Mouse (Mus musculus) layer of hippocampus, postnatal 36 days (tissue): ENCODE measurements around the gene Zkscan16. TPM values are rescaled to one million over a fixed set of nuclear protein-coding genes. Genes with fewer than 3 reads are reported as not detected.
A peak's percentile ranks its signal among the peaks of the same experiment; 100 is the strongest.

Experiments
- DNase-seq, 2 experiments: peaks; one replicate each; pipeline ENCODE4 v3.0.0; 2022
- total RNA-seq, 2 experiments: library from RNA; stranded (reverse); gene quantifications; 2 replicates each; pipeline ENCODE4 v1.2.3; 2021

Gene Zkscan16
- 10 to 100 TPM; 43.7 to 45.2 TPM for total RNA-seq

- DNase-seq, result peak; percentile 89 to 90
Observed at GRCm38 (mm10) chr4:58943420-58944205, at the start of gene Zkscan16. TSS of gene Zkscan16 (plus strand) at chr4:58943628.

DNA sequence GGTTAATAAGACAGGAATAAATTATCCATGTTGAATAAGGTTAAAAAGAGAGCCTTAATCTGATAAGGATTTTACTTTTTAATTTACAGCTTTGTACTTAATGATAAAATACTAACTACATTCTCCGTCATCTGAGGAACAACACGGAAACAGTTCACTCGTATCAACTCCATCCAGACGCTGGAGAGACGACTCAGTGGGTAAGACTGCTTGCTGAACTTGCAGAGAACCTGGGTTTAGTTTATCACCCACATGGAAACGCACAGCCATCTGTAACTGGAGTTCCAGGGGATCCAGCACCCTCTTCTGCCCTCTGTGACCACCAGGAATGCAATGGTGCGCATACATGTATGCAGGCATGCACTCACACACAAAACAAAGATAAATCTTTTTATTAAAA lies 49.0 kb upstream of the Zkscan16 start:
- no peak for DNase-seq

DNA sequence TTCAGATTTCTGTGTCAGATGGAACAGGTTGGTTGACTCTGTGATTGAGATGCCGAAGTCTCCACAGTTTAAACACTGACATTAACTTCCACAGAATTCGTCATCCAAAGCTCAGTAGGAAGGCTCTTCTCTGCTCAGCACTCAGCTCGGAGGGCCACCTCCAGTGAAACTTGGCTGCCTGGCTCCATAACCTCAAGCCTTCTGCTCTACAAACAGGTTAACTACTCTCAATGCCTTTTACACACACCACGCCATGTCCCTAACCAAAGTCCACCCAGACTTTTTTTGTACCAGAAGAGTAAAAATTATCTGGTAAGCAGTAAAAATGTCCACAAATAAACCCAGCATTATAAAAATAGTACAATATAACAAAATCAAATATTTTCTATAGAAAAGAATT lies 46.0 kb upstream of the Zkscan16 start:
- no peak for DNase-seq

DNA sequence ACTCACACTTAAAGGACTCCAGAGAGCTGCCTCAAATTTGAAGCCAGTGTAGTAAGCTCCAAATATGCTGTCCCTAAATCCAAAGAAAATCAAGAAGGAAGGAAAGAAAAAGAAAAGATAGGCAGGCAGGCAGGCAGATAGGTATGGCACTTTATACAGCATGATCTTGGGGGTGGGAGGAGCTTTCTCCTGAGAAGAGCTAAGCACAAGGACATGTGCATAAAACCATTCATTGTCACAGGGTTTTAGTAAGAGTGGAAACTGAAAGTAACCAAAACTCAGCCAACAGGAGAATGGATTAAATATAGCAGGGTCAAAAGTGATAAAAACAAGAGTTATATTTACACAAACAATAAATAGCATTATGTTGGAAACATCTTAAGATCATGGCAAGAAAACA lies 45.1 kb upstream of the Zkscan16 start:
- DNase-seq, result no peak

DNA sequence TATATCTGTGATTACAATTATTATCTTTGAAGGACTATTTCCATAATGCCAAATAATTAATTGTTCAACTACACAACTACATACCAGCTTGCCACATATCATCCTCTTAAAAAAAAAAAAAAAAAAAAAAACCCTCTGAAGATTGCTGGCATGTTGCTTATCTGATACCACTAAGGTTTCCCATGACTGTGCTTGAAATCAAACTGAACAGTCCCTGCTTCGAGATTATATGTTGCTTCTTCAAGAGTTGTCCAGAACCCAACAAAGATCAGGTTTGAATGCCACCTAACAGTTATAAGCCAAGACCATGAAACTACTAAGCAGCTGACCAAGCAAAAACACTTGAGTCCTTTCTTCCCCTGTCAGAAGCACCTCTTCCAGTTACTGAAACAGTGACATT lies 36.0 kb upstream of the Zkscan16 start:
- DNase-seq, result no peak

DNA sequence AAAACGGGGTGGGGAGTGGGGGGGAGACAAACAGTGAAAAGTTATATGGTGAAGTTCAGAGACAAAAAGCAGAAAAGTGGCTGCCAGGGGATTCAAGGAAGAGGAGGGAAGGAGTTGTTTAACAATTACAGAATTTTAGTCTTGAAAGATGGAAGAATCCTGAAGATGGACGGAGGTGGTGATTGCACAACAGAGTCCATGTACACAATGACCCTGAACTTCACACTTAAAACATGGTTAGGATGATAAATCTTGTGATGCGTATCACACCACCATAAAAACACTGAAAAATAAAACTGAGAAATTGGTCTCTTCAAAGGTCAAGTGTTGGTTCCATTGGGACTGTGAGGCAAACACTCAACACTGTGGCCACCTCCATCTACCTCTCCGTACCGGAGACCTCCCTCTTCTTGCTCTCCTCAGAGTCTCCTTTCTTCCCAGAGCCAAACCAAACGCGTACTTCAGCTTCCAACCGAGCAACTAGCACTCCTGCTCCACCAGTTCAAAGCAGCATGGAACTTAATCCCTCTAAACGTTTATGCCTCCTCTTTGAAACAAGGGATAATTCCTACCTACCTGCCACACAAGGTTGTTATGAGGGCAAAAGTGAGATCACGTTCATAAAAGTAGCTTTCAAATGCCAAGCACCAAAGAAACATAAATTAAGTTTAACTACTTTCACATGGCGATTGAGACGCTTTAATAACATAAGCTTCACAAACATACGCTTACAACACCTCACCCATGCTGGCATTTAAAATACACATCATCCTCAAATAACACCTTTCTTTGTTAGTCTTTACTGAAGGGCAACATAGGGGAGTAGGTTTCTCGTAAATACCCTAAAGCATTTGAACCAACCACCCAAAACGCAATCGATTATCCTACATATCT lies 33.0 kb upstream of the Zkscan16 start:
- DNase-seq, result no peak

- DNase-seq, result peak; percentile 64 to 68
Observed at GRCm38 (mm10) chr4:58911069-58911830, 32.2 kb upstream of the Zkscan16 start.

DNA sequence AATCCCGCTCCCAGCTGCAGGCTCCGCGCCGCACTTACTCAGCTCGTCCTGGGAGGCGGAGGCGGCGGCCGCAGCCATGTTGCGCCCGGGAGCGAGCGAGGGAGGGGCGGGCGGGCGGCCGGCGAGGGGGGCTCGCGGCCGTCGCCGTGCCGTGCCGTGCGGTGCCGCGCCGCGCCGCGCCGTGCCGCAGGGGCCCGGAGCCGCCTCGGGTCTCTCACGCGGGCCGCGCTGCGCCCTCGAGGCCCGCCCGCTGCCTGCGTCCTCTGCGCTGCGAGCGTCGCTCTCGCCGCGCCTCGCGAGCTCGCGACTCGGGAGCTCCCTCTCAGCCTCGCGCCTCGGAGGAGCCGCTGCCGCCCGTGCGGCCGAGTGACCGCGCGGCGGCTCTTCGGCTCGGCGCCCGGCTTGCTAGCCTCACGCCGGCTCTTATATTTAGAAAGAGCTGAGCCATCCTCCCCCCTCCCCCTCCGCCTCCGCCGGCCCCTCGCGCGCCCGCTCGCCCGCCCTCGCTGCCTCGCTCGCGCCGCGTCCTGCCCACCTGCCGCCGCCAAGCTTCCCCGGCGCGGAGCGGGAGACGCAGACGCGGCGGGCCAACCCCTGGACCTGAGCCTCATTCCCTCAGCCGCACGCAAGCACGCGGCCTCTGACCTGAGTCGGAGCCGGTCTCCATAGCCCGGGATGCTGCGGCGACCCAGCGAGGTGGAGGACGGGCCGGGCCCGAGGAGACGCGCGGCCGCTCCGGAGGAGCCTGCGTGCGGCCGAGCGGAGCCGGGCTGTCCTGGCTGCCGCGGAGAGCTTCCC lies 31.4 kb upstream of the Zkscan16 start:
- DNase-seq, result peak; percentile 58 to 60

DNA sequence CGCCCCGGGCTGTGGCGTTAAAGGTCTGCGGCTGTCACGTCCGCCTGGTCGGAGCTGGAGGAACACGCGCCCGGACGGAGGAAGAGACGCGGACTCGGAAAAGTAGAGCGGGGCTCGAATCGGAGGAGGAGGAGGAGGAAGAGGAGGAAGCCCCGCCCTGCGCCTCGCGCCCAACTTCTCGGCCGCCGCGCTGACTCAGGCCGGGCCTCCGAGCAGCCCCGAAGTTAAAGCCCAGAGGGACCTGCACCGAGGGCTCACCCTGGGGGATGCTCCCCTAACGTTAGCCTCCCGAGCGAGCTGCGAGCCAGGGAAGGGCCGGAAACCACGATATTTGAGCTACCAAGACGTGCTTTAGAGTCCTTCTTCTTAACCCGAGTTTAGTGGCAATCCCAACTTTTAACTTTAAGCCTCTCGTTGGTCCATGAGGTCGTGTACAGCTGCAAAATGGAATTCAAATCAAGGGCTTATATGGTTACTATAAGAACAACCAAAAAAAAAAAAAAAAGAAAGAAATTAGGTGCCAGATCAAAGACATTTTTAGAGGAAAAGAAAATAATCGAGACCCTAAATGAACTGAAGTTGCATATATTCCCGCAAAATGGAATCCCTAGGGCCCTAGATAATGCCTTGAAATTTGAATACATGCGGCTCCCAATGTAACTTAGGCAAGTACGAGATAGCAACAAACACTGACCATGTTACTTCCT lies 30.6 kb upstream of the Zkscan16 start, which contains the start of gene Ecpas:
Gene Ecpas (minus strand): TSS at position 121 of the 707 bp plus-strand sequence.
- peak; percentile 70 to 79 for DNase-seq

DNA sequence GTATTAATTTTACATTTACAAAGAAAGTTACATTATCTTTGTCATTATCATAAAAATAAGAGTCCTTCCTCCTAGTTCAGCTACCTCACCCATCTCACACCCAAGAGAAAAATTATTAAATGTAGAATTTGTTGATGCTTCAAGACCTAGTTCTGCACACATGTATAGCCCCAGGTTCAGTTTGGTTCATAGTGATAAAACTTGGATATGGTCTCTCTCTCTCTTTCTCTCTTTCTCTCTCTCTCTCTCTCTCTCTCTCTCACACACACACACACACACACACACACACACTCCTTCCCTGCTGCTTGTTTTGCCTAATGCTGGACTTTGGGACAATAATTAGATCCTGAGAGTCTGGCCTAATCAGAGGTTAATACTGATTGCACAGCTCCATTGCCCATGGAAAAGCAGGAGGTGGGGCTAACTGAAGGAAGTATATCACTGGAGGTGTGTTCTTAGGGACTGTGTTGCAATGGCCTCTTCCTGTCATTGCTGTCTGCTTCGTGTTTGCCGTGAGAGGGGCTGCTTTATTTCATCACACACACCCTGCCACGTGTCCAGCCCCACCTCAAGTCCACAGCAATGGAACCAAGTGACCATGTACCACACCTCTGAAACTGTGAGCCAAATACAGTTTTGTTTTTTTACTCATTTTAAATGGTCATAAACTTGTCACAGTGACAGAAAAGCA lies 29.9 kb upstream of the Zkscan16 start:
- no peak for DNase-seq

DNA sequence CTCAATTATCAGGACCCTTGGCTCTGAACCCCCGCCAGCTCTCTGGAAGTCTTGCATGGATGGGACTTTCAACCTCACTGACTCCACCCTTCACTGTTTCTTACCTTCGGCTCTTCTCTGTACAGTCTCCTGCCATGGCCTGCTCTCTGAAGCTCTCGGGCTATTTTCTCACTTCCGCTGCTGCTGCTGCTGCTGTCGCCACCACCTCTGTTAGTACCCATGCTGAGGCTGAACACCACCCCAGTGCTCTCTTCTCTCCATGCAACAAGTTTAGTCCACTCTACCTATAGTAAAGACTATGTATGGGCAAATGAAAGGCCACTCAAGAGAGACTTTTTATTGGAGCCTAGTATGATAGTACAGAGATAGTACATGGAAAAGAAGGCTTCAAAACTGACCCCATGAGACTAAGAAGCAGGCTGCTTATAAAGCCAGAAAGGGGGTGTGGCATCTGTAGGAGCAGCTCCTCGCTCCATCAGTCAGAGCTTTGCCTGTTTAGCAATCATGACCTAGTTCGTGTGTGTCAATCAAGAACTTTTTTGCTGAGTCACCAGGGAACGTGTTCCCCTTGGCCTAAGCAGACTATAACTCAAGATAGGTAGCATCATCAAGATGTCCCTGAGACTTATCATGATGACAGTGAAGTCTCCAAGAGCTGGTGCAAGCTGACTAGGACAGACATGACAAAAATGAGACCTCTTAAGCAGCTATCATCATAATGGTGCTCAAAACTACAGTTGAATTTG lies 28.2 kb upstream of the Zkscan16 start:
- DNase-seq, result no peak

DNA sequence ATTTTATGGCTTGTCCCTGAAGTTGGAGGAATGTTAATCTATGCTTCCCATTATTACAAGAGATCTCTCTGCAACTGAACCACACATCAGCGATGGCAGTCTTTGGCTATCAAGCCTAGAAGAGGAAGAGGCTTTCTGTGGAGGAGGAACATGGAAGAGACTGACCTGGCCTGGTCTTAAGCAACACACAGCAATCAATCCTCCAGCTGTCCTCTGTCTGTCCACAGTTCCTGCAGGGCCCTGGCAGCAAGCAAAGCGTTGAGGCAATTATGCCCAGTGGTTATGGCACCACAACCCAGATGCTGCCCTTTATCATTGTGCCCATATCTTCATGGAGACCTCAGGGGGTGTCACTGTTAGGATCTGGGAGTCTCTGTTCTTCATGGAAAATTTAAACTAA lies 19.5 kb upstream of the Zkscan16 start:
- no peak for DNase-seq

GRCm38 (mm10) chr4:58925664-58926063 lies 17.8 kb upstream of the Zkscan16 start:
- DNase-seq, result no peak

- DNase-seq, result no peak
Observed at GRCm38 (mm10) chr4:58926120-58926519, 17.3 kb upstream of the Zkscan16 start.

GRCm38 (mm10) chr4:58927661-58928060 lies 15.8 kb upstream of the Zkscan16 start:
- no peak for DNase-seq

GRCm38 (mm10) chr4:58932541-58932940 lies 10.9 kb upstream of the Zkscan16 start:
- DNase-seq, result no peak

GRCm38 (mm10) chr4:58934308-58934707 lies 9.1 kb upstream of the Zkscan16 start:
- no peak for DNase-seq

DNA sequence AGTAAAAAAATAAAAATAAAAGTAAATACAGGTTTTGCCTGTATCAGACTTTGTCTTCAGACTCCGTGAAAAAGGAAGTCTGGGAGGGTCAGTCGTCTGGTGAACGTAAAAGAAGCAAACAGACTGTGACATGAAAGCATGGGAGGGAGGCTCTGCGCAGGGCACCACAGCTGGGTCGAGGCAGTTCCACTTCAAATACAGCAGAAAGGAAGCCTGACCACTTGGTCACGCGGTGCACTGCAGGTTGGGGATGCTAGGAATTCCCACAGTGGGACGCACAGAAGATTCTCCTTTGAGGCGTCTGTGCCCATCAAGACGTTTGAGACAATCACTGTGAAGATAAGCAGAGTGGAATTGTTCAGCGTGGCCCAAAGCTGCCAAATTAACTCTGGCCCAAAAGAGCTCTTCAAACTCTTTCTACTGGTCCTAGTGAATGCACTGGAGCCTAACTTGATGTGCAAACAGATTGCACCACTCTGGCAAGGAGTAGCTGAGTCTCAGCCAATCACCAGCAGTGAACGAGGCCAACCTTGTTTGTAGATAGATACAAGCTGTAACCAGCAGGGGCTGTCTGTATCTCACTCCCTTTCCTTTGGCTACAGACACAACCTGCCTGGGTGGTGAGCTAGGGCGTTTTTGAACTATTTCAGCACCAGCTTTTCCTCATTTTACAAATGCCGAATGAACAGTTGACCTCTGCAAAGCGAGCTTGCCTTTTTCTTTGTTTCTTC lies 8.5 kb upstream of the Zkscan16 start:
- DNase-seq, result peak; percentile 13 to 28

- no peak for DNase-seq
Observed at GRCm38 (mm10) chr4:58935846-58936245, 7.6 kb upstream of the Zkscan16 start.
